Mouse (Mus musculus) cerebellum, postnatal 10 days (tissue): ENCODE results near the gene Mmp2.

Experiments used
- DNase-seq, 2 experiments: peaks; one replicate each; pipeline ENCODE4 v3.0.0; 2021; ENCODE audit warnings: mixed read lengths in 2 of 2

The Mmp2 gene

DNA sequence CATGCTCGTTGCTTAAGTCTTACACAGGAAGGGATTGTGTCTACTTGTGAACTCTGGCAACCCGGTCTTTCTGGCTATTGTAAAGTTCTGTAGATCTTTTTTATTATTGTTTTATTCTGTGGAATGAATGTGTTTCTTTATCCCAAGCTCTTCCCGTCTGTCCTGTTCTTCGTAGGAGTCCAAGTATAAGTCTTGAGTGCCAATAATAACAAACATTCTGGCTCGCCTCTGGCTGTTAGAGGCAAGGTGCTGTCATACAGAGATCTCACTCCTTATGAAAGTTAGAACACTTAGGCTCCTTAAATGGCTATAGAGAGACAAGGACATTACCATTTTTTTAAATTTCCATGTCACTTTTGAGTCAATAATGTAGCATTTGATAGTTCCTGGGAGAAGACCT lies 69.5 kb downstream of the Mmp2 start:
- no peak for DNase-seq

DNA sequence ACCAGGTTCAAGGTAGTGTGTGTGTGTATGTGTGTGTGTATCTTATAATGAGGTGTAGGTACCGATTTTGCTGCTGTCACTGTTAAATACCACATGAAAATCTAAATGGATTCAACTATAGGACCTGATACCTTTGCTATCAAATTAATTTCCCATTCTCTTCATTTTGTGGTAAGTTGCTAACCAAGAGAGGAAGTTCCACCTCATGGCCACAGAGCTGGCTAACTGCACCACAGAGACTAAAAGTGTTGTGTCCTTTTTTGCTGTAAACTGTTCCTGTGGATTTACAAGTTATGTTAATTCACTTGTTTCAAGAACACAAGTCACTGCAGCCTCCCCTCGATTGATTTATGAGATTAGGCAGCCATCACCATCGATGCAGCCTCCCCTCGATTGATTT lies 70.7 kb downstream of the Mmp2 start:
- DNase-seq, result no peak

DNA sequence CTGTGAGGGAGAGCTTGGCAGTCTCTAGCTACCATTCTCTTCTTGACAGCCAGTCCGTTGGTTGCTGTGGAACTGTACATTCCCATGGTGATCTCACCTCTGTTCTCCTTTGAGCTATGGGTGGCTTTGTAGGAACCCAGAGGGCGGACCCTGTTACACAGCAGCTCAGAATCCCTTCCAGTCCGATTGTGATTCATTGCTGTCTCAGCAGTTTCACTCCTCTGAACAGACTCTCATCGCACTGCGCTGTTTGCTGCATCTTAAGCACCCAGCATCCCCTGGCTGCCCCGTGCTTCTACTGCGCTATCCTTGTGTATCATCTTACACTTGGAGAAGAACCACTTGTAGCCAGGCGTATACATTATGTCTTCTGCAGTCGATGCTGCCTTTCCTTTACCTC lies 72.5 kb downstream of the Mmp2 start:
- no peak for DNase-seq

DNA sequence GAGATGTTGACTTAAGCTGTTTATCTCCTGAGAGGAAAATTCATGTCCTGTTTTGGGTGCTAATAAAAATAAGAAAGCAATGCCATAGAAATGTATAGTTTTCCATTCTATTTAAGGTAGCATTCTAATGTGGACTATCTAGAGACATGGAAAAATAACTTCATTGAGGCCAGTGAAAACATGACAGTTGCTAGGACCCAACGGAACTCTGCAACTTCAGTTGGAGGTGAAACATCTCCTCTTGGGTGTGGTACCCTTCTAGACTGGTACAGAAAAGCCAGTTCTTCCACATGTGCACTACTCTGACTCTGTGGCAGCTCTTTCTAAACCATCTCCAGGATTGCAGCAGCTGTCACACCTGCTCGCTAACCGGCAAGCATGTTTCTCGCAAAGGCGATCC lies 74.0 kb downstream of the Mmp2 start, which contains the start of gene Capns2:
Gene Capns2, plus strand, starts transcription at position 301 of the 400 bp plus-strand sequence.
- no peak for DNase-seq

DNA sequence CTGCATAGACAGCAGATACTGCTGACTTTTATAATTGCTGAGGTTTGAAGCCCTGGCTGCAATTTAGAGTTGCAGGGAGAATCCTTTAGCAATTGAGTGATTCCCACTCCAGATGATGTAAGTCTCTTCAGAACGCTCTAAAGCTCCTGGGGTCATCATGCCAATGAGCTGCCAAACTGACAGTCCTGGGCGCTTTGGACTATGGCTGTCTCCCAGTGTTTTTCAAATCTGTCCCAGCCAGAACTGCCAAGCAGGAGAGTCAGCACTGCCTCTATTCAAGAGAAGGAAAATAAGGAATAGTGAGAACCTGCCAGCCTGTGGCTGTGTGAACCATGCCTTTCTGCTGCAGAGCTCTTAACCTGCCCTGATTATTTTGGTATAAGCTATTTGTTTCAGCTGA lies 75.9 kb downstream of the Mmp2 start:
- peak; percentile 27 to 57 for DNase-seq
